Mouse (Mus musculus): Measurements from ENCODE around the gene Nqo2. TPM values are rescaled to one million over a fixed set of nuclear protein-coding genes. Genes with fewer than 3 reads are reported as not detected.

Gene Nqo2
- polyA plus RNA-seq, 1 experiment from 2014 or later = 6.7 TPM

DNA sequence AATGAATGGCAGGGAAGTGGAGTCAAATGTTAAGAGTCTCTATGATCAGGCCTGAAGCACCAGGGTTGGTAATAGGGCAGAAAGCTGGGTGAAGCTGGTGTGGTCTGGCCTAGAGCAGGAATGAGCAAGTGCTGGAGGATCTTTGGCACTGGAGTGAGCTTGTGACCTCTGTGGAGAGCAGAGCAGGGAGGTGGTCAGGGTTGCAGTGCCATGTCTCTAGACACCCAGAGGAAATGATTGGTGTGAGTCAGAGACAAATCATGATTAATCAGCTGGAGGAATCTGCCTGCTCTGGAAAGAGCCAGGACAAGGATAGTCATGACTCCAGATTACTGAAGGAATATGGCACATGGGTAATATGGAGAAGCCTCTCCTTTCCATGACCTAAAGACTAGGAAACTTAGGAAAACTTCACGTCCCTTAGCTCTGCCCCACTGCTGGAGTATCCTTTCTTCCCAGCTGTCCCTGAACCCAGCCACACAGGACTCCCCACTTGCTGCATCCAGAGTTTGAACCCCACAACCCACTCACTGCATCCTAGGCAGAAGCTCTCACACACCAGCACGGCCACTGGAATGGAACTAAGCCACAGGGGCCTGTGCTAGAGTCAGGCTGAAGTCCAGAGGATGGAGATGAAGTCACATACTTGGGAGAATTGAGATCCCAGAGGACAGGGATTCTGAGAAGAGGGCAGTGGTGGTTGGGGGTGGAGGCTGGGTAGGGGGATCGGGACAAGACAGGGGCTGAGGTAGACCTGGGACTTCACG, 13.0 kb upstream of the Nqo2 start:
- ATAC-seq (replicated peaks) = no peak
- no peak overlapping the region for H3K4me3 ChIP-seq
- H3K27me3 ChIP-seq = no peaks in the 10 kb centered on the region
- H3K9me3 ChIP-seq = no peaks in the 10 kb centered on the region
- H3K36me3 ChIP-seq = no peaks in the 10 kb centered on the region
- H3K4me1 ChIP-seq = no peaks in the 10 kb centered on the region
- no peak overlapping the region for H3K9ac ChIP-seq (replicated peaks)
- H3K27ac ChIP-seq (replicated peaks) = no peak overlapping the region
- H3K4me2 ChIP-seq (replicated peaks) = no peak overlapping the region
- 91% methylated on average over 4 of the region's 4 CpGs for WGBS

DNA sequence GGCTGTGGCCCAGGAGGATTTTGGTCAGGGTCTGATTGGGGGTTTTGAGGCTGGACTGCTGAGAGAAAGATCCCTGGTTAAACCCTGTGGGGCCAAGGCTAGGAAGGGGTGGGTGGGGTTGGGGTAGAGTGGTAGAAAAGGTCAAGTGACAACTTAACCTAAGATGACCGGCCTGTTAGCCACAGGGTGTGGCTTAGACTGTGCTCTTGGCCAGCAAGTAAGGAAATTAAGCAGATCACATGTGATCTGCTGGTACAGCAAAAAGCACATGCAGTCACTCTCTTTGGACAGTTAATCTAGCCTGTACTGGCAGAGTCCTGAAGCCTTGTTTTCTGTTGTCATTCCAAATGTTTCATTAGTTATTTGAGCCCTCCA, 12.4 kb upstream of the Nqo2 start:
- no peak for ATAC-seq (replicated peaks)
- Histone ChIP-seq H3K4me1 (no peaks in the 10 kb centered on the region), H3K4me2 (replicated peaks) (no peak overlapping the region), H3K4me3 (no peak overlapping the region), H3K27ac (replicated peaks) (no peak overlapping the region), H3K9ac (replicated peaks) (no peak overlapping the region), H3K36me3 (no peaks in the 10 kb centered on the region), H3K27me3 (no peaks in the 10 kb centered on the region), H3K9me3 (no peaks in the 10 kb centered on the region)
- WGBS = 88% methylated on average over 1 of the region's 1 CpGs

DNA sequence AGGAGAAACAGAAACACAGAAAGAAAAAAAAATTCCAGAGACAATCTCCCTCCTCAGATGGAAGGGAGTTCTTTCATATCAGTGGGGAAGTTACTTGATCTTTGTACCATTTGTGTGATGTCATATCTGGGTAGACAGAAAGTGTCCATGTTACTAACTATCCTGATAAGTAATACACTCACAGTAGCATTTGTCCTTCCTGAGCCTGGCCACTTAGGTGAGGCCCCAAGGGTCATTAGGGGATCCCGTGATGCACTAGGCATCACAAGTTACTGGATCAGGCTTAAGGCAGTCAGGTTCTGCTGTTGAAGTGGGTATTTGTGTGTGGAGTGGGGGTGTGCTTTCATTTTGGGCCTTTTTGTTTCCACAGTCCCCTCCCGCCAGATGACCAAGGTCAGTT, 11.5 kb upstream of the Nqo2 start:
- 86% methylated on average over 2 of the region's 2 CpGs for WGBS
- no peaks in the 10 kb centered on the region for H3K27me3 ChIP-seq
- H3K9ac ChIP-seq (replicated peaks) = no peak overlapping the region
- no peak overlapping the region for H3K4me3 ChIP-seq
- H3K36me3 ChIP-seq = no peaks in the 10 kb centered on the region
- no peak overlapping the region for H3K27ac ChIP-seq (replicated peaks)
- no peaks in the 10 kb centered on the region for H3K9me3 ChIP-seq
- no peak overlapping the region for H3K4me2 ChIP-seq (replicated peaks)
- ATAC-seq (replicated peaks) = no peak
- no peaks in the 10 kb centered on the region for H3K4me1 ChIP-seq

DNA sequence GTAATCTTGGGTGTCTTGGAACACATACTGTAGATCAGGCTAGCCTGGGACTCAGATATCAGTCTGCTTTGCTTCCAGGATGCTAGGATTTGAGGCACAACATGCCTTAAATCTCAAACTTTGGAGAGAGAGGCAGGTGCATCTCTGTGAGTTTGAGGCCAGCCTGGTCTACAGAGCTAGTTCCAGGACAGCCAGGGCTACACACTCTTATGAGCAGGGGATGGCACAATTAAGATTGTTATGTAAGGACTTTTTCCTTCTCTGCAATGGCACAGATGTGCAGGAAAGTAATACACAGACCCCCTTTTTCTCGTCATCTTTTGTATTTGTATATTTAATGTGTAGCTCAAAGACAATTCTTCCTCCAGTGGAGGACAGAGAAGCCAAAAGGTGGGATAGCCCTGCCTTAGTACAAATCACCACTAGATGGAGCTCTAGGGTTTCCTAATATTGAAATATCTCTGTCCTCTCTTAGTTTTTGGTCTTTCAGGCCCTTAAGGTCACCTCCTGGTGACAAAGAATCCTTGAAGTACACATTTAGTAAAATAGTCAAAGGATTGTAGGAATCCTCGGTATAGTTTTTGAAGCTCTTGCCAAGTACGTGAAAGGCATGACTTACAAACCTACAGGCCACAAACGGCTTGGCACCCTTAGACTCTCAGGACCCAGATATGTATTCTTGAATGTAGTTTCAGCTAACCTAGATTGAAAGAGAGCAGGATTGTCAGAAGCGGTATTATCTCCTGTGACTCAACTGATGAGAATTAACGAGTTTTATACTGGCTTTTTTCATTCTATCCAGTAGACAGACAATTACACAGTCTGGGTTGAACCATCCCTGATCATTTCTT, 7.7 kb upstream of the Nqo2 start:
- Histone ChIP-seq H3K27me3 (no peaks in the 10 kb centered on the region), H3K27ac (replicated peaks) (no peak overlapping the region), H3K9me3 (no peaks in the 10 kb centered on the region), H3K4me3 (no peak overlapping the region), H3K36me3 (no peaks in the 10 kb centered on the region), H3K4me1 (no peaks in the 10 kb centered on the region), H3K4me2 (replicated peaks) (no peak overlapping the region), H3K9ac (replicated peaks) (no peak overlapping the region)
- ATAC-seq (replicated peaks) = peak; percentile 58; the same call in 1 of the 2 replicates
- 40% methylated on average over 6 of the region's 6 CpGs for WGBS

DNA sequence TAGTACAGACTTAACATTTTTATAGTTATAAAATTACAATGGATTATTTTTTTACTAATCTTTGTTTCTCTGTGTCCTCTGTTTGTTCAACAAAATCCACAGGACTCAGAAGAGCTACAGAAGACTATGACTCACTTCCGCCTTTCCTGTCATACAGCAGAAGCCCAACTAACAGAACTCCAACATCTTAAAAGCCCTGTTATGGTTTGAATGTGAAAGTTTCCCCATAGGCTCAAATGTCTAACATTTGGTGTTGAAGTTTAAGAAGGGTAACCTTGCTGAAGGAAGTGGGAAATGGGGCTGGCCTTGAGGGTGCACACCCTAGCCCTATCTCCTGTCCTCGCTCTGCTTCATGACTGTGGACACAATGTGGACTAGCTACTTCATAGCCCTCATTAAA, 4.7 kb upstream of the Nqo2 start:
- no peaks in the 10 kb centered on the region for H3K36me3 ChIP-seq
- no peak for ATAC-seq (replicated peaks)
- no peak overlapping the region for H3K9ac ChIP-seq (replicated peaks)
- H3K4me1 ChIP-seq = peaks cover 5% of the 10 kb centered on the region; the same call in 1 of the 2 replicates
- H3K4me3 ChIP-seq = no peak overlapping the region
- no peak overlapping the region for H3K4me2 ChIP-seq (replicated peaks)
- no peak overlapping the region for H3K27ac ChIP-seq (replicated peaks)
- H3K9me3 ChIP-seq = no peaks in the 10 kb centered on the region
- H3K27me3 ChIP-seq = no peaks in the 10 kb centered on the region
- WGBS = 91% methylated on average over 2 of the region's 2 CpGs

DNA sequence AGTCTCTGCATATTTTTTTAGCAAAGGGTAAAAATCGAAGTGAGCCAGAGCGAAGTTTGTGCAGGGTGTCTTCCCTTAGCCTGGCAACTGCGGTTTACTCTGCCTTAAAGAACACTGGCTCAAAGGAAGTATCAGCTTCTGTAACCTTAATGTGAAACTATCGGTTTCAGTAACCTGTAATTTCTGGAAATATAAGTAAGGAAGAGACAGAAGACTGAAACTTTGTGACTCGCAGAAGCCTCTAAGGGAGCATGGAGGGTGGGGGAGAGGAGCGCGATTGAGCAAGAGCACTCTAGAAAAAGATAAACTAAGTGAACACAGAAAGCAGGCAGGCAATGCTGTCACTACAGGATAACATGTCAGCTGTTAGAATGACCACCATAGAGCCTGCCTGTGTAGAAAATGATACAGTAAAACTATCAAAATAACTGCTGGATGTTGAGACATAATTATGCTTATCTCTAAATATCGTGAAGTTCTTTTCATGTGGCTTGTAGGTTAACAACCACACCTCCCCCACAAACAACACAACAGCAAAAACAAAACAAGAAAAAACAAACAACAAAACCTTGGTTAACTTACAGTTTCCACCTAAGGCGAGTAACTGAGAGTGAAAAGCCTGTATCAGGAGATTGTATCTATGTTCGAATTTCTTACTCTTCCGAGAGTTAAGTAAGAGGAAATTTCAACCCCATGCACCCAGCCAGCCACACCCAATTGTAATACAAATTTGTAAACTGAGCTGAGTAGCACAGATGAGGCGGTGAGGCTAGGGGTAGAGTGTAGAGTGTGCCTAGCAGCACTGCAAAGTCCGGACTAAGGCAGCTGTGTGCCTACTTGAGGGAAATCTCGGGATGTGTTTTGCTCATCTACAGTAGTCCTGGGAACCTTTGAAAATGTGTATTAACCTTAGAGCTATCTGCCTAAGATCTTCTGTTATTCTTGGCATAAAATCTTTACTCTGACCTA, 853 bp downstream of the Nqo2 start:
- Histone ChIP-seq H3K4me2 (replicated peaks) (peak overlapping the region; percentile 80), H3K9ac (replicated peaks) (peak overlapping the region; percentile 61), H3K27me3 (no peaks in the 10 kb centered on the region), H3K36me3 (no peaks in the 10 kb centered on the region), H3K27ac (replicated peaks) (peak overlapping the region; percentile 67), H3K4me1 (peaks cover 14% of the 10 kb centered on the region; the same call in 1 of the 2 replicates), H3K4me3 (peak overlapping the region; percentile 52), H3K9me3 (no peaks in the 10 kb centered on the region)
- ATAC-seq (replicated peaks) = peak; percentile 11; the same call in 1 of the 2 replicates
- 33% methylated on average over 14 of the region's 14 CpGs for WGBS

DNA sequence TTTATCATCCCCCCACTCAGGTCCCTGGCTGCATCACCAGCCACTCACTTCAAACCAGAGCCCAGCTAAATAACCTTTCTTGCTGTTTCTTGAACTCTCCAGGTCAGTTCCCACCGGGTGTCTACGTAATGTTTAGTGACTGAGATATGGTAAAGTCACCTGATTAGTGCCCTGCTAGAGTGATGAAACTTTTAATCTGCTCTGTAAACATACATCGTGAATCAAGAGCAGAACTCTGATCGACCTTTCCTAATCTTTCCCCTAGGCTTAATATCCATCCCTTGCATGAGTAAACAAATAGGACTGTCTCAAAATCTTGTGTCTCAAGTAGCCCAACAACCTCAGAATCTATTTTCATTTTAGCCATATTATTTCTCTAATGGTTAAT, 1.5 kb downstream of the Nqo2 start:
- Histone ChIP-seq H3K27me3 (no peaks in the 10 kb centered on the region), H3K4me3 (no peak overlapping the region), H3K27ac (replicated peaks) (no peak overlapping the region), H3K9ac (replicated peaks) (no peak overlapping the region), H3K4me2 (replicated peaks) (no peak overlapping the region), H3K9me3 (no peaks in the 10 kb centered on the region), H3K36me3 (no peaks in the 10 kb centered on the region), H3K4me1 (peaks cover 14% of the 10 kb centered on the region; the same call in 1 of the 2 replicates)
- 80% methylated on average over 4 of the region's 4 CpGs for WGBS
- ATAC-seq (replicated peaks) = no peak

DNA sequence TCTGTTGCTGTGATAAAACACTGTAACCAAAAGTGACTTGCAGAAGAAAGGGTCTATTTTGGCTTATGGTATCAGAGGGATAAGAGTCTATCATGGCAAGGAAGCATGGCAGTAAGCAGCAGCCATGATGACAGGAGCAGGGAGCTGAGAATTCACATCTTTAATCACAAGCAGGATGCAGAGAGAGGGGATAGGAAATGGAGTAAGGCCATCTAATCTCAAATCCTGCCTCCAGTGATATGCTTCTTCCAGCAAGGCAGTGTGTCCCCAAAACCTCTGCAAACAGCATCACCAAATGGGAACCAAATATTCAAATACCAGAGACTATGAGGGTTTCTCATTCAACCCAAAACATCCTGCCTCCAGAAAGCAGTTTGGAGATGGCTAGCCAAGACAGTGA, 2.1 kb downstream of the Nqo2 start:
- Histone ChIP-seq H3K9me3 (no peaks in the 10 kb centered on the region), H3K4me3 (no peak overlapping the region), H3K4me2 (replicated peaks) (no peak overlapping the region), H3K36me3 (no peaks in the 10 kb centered on the region), H3K4me1 (peaks cover 14% of the 10 kb centered on the region; the same call in 1 of the 2 replicates), H3K27me3 (no peaks in the 10 kb centered on the region), H3K27ac (replicated peaks) (no peak overlapping the region), H3K9ac (replicated peaks) (no peak overlapping the region)
- no peak for ATAC-seq (replicated peaks)

DNA sequence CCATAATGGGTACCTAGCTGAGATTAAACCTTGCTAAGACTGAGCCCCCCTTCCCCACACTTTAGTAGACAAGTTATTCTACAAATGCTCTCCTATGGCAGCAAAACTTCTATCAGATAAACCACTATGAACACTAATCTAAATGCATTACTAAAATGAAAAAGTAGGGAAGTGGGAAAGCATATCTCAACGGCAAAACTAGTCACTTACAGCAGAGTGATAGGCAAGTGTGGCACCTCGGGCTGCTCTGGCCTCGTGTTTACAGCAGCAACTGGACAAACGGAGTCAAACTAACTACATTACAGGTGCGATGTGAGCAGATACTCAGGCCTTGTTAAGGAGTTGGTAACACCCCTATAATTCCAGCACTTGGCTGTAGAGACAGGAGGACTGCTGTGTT, 25.1 kb downstream of the Nqo2 start:
- Histone ChIP-seq H3K9me3 (no peaks in the 10 kb centered on the region), H3K9ac (replicated peaks) (no peak overlapping the region), H3K27me3 (no peaks in the 10 kb centered on the region), H3K36me3 (no peaks in the 10 kb centered on the region), H3K4me1 (no peaks in the 10 kb centered on the region), H3K27ac (replicated peaks) (no peak overlapping the region), H3K4me3 (no peak overlapping the region), H3K4me2 (replicated peaks) (no peak overlapping the region)
- ATAC-seq (replicated peaks) = no peak
- 89% methylated on average over 5 of the region's 5 CpGs for WGBS

DNA sequence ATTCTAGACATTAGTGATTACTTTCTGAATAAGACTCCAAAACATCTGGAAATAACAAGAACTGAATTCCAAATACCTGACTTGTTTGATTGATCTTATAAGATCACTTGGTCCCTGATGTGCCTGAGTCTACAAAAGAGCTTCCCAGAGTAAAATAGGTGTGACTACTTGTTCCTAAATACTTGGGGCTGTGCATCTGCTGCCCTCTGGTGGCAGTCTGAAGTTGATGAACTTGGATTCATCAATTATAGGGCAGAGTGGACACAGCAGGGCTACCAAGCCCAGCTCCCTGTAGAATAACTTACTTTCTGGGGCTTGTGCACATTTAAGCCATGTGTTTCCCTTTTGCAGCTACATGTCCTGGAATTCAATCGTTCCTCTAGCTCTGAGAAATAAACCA, 30.7 kb downstream of the Nqo2 start:
- Histone ChIP-seq H3K9me3 (no peaks in the 10 kb centered on the region), H3K36me3 (no peaks in the 10 kb centered on the region), H3K9ac (replicated peaks) (no peak overlapping the region), H3K27ac (replicated peaks) (no peak overlapping the region), H3K4me3 (no peak overlapping the region), H3K4me2 (replicated peaks) (no peak overlapping the region), H3K27me3 (no peaks in the 10 kb centered on the region), H3K4me1 (no peaks in the 10 kb centered on the region)
- WGBS = 21% methylated on average over 1 of the region's 1 CpGs
- ATAC-seq (replicated peaks) = 0 out of 2 replicates have a peak, but pooled peaks have one; percentile 32

DNA sequence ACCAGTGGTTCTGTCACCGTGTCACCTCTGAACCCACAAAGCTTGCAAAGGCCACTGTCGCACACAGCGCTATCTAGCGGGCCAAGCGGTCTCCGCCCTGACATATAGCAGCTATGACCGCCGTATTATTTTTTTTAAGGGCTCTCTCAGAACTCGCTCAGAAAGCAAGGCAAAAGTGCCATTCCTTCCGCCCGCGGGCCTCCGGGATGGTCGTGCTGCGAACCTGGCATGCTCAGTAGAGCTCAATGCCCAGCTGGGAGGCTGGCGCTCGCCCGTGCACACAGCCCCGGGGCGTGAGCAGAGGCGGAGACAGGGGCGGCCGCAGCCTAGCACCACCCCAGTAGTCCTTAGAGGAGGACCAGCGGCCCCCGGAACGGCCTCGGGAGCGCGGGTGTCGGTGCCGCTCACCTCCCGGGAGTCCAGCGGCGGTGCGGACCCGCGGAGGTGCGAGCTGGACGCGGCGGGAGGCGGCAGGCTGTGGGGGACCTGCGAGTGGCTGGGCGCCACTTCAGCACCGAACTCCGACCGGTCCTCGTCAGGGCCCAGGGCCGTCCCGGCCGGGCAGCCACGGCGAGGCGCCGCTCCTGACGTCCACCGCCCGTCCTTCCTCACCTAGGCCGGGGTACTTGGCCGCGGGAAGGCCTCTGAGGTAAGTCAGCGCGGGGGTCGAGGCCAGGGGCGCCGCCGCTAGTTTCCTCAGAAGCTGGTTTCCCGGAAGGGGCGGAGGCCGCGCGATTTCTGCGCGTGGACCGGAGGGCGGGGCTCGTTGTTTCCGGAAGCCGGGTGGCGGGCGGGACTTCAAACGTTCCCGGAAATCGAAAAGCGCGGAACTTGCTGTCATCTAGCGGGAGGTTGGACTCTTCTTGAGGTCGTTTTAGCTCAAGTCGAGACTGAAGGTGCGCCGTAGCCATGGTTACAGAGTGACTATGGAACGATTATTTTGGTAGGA, 37.8 kb downstream of the Nqo2 start, which contains the start of the genes Ripk1 and Serpinb6a:
Ripk1 (plus strand) TSS at position 306 of the 949 bp plus-strand sequence.
Serpinb6a (minus strand) TSS at position 737 of the 949 bp plus-strand sequence.
- Histone ChIP-seq H3K27me3 (no peaks in the 10 kb centered on the region), H3K27ac (replicated peaks) (peak within 1 kb of the TSS; percentile 84), H3K9me3 (no peaks in the 10 kb centered on the region), H3K36me3 (no peaks in the 10 kb centered on the region), H3K4me3 (peak within 1 kb of the TSS; percentile 85), H3K9ac (replicated peaks) (peak within 1 kb of the TSS; percentile 81), H3K4me2 (replicated peaks) (peak within 1 kb of the TSS; percentile 87), H3K4me1 (peaks cover 15% of the 10 kb centered on the region)
- peak; percentile 98 for ATAC-seq (replicated peaks)
- under 1% methylated on average over 92 of the region's 92 CpGs for WGBS
